Mouse (Mus musculus) heart, embryonic 14.5 days (tissue): ENCODE results near the gene Klk1. TPM values are rescaled to one million over a fixed set of nuclear protein-coding genes. Genes with fewer than 3 reads are reported as not detected.
"Not testable (repeated sequence)": the region's sequence is repeated elsewhere in the genome, so short reads cannot be mapped to it uniquely, and the experiment has no call there.

Experiments
- ATAC-seq: fragments of 200-750 bp; cut with Nextera tagmentation; 2 replicates; pipeline ENCODE4 v1.8.0; 2017; ENCODE audit warnings: low read depth, moderate TSS enrichment; ENCODE audit not compliant: insufficient number of reproducible peaks, insufficient read depth, low FRiP score
- H3K27ac ChIP-seq, 2 experiments: fragments of 200-500 bp in 1 of 2; fragments of 300-500 bp in 1 of 2; sonication (generic) in 1 of 2; replicated peaks in 1 of 2; 2 replicates each; pipeline ENCODE4 v1.5.1; 2012 to 2014; ENCODE audit warnings: low read depth in 2 of 2, low read length in 2 of 2, control low read depth in 1 of 2, mild to moderate bottlenecking in 1 of 2, mixed read lengths in 1 of 2; ENCODE audit not compliant: control insufficient read depth in 1 of 2, insufficient read depth in 1 of 2
- H3K27me3 ChIP-seq: fragments of 300-500 bp; sonication (generic); 2 replicates; pipeline ENCODE4 v1.6.1; 2014; ENCODE audit warnings: mild to moderate bottlenecking, low read length, control low read depth; ENCODE audit not compliant: control insufficient read depth, insufficient read depth
- H3K36me3 ChIP-seq: fragments of 300-500 bp; sonication (generic); 2 replicates; pipeline ENCODE4 v1.6.1; 2014; ENCODE audit warnings: mild to moderate bottlenecking, control low read depth, low read length, mixed read lengths; ENCODE audit not compliant: control insufficient read depth, insufficient read depth
- H3K4me1 ChIP-seq, 2 experiments: fragments of 200-500 bp in 1 of 2; fragments of 300-500 bp in 1 of 2; sonication (generic) in 1 of 2; 2 replicates each; pipeline ENCODE4 v1.6.1; 2012 to 2014; ENCODE audit warnings: low read length in 2 of 2, control low read depth in 1 of 2, mixed read lengths in 1 of 2; ENCODE audit not compliant: control insufficient read depth in 2 of 2, insufficient read depth in 2 of 2
- H3K4me2 ChIP-seq: fragments of 300-500 bp; sonication (generic); 2 replicates; pipeline ENCODE4 v1.6.1; 2014; ENCODE audit warnings: mild to moderate bottlenecking, low read length
- H3K4me3 ChIP-seq, 2 experiments: fragments of 200-500 bp in 1 of 2; fragments of 300-500 bp in 1 of 2; sonication (generic) in 1 of 2; 2 replicates each; pipeline ENCODE4 v1.5.1; 2012 to 2014; ENCODE audit warnings: low read length in 2 of 2, mild to moderate bottlenecking in 2 of 2, control low read depth in 1 of 2, low read depth in 1 of 2, moderate library complexity in 1 of 2; ENCODE audit not compliant: control insufficient read depth in 1 of 2, insufficient read depth in 1 of 2
- H3K9ac ChIP-seq: fragments of 300-500 bp; sonication (generic); 2 replicates; pipeline ENCODE4 v1.6.1; 2014; ENCODE audit warnings: mild to moderate bottlenecking, low read length
- H3K9me3 ChIP-seq: fragments of 300-500 bp; sonication (generic); 2 replicates; pipeline ENCODE4 v1.6.1; 2016; ENCODE audit warnings: low read length, control low read depth; ENCODE audit not compliant: control insufficient read depth
- WGBS: fragments of 180-500 bp; shearing (Covaris S2); extraction: QIAGEN DNeasy Blood & Tissue Kit; methylation state at CpG from one replicate; pipeline ENCODE4 v1.1.7; 2014; 5-methylcytosine and 5-hydroxymethylcytosine counted together
- polyA plus RNA-seq: library from polyadenylated mRNA; unstranded; fragments of >200 nt; fragmentation: Nextera tagmentation; extraction: Ambion mirVana; gene quantifications from 2 replicates; pipeline ENCODE4 v1.2.1, GENCODE M21; 2014

Gene Klk1
- polyA plus RNA-seq = not detected in 2 replicates

DNA sequence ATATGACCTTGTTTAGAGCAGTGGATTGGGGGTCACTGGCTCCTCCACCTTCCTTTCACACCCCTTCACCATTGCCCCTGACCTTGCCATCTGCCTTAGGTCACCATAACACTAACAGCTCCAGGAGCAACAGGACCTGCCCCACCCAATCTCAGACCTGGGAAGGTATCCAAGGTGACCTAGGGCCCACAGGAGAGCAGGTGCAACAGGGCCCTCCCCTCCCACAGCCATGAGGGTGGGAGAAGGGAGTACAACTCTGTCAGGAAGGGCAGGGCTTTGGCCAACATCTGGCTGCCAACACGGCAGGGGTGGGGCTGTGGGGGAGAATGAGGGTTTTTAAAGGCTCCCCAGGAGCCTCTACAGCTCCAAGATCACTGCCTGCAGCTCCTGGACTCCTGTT is at the start of gene Klk1:
Gene Klk1 (plus strand): TSS at position 285 of the 400 bp plus-strand sequence.
- no peaks in the 10 kb centered on the region for H3K27me3 ChIP-seq
- no peak within 1 kb of the TSS for H3K4me3 ChIP-seq
- peaks cover 0 to 2% of the 10 kb centered on the region in 2 experiments; a peak in 1 of 4 replicates for H3K4me1 ChIP-seq
- H3K9me3 ChIP-seq = no peaks in the 10 kb centered on the region
- H3K27ac ChIP-seq = no peak within 1 kb of the TSS
- no peak for ATAC-seq
- H3K9ac ChIP-seq = no peak within 1 kb of the TSS
- H3K4me2 ChIP-seq = no peak within 1 kb of the TSS
- no peaks in the 10 kb centered on the region for H3K36me3 ChIP-seq
- 31% methylated on average over 1 of the region's 1 CpGs for WGBS

DNA sequence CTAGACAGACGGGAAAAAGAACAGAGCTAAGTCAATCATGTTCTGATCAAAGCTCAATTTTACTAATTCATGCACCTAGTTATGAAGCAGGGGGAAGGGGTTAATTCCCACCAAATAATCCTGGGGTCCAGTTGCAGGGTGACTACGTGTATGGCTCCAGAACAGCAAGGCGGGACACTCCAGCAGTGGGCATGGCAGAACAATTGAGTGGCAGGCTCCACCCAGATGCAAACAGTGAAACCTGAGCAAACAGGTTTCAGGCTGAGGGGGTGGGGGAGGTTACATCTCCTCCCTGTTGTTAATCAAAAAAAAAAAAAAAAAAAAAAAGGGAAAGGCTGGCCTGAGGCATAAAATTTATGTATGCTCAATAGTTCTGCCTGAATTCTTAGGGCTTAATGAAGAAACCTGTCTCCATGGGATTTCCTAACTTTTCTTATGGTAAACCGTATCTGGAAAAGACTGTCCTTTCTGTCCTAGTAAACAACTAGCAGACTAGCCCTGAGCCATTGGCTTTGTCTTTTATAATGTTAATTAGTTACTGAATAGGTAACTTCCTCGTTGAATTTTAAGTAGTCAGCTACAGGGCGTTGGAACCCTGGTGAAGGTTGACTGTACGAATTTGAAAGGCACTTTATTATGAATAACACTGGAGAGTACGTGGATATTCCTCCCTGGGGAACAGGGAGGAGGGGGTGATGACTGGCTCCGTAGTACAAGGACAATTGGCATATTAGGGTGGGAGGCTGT is 45.7 kb upstream of the Klk1 start:
- no peak overlapping the region for H3K27ac ChIP-seq
- no peaks in the 10 kb centered on the region for H3K4me1 ChIP-seq
- no peak overlapping the region for H3K9ac ChIP-seq
- no peaks in the 10 kb centered on the region for H3K9me3 ChIP-seq
- no peaks in the 10 kb centered on the region for H3K36me3 ChIP-seq
- no peak overlapping the region for H3K4me3 ChIP-seq
- H3K4me2 ChIP-seq = no peak overlapping the region
- ATAC-seq = no peak
- H3K27me3 ChIP-seq = no peaks in the 10 kb centered on the region
- 76% methylated on average over 9 of the region's 9 CpGs for WGBS

DNA sequence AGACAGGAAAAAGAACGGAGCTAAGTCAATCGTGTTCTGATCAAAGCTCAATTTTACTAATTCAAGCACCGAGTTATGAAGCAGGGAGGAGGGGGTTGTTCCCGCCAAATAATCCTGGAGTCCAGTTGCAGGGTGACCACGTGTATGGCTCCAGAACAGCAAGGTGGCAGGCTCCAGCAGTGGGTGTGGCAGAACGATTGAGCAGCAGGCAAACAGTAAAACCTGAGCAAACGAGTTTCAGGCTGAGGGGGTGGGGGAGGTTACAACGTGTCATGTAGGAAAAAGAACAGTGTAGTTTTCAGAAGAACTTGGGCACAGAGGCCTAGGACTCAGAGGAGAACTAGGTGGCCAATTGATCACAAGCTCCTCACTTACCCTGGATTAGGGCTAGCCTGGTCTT is 38.6 kb upstream of the Klk1 start:
- H3K9me3 ChIP-seq, H3K4me3 ChIP-seq, H3K36me3 ChIP-seq, H3K9ac ChIP-seq, H3K27ac ChIP-seq, H3K4me1 ChIP-seq, ATAC-seq, H3K27me3 ChIP-seq, H3K4me2 ChIP-seq: not testable (repeated sequence)
- 62% methylated on average over 8 of the region's 8 CpGs for WGBS

DNA sequence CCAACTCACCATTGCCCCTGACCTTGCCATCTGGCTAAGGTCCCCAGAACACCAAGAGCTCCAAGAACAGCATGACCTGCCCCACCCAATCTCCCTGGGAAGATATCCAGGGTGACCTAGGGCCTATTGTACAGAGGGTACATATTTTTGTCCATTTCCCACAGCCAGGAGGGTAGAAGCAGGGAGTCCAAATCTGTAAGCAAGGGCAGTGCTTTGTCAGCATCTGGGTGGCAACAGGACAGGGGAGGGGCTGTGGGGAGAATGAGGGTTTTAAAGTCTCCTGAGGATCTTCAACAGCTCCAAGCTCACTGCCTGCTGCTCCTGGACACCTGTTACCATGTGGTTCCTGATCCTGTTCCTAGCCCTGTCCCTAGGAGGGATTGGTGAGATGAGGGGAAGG is 37.2 kb upstream of the Klk1 start, which contains the start of gene Klk1b24:
Gene Klk1b24 (plus strand): TSS at position 301 of the 400 bp plus-strand sequence.
- H3K36me3 ChIP-seq, H3K9me3 ChIP-seq, H3K4me3 ChIP-seq, H3K27ac ChIP-seq, H3K4me1 ChIP-seq, ATAC-seq, H3K4me2 ChIP-seq, H3K27me3 ChIP-seq, H3K9ac ChIP-seq: not testable (repeated sequence)

DNA sequence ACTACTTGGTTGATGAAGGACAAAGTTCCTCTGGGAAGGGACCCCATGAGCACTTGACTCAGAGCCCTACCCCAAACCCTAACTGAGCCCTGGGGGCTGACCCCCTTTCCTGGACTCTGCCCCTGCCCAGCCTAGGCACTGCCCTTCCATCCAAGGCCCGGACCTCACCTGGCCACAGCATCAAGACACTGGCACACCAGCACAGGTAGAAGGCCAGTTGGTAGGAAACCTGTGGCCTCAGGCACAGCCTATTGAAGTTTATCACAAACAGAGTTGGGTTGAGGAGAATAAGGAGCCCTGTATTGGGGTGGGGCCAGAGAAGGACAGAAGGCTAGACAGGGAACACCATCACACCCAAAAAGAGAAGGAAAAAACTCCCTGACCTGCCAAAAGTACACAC is 31.7 kb upstream of the Klk1 start:
- not testable (repeated sequence) for H3K27me3 ChIP-seq, H3K36me3 ChIP-seq, ATAC-seq, H3K4me3 ChIP-seq, H3K27ac ChIP-seq, H3K4me2 ChIP-seq, H3K9me3 ChIP-seq, H3K9ac ChIP-seq, H3K4me1 ChIP-seq
- WGBS = 90% methylated on average over 1 of the region's 1 CpGs

DNA sequence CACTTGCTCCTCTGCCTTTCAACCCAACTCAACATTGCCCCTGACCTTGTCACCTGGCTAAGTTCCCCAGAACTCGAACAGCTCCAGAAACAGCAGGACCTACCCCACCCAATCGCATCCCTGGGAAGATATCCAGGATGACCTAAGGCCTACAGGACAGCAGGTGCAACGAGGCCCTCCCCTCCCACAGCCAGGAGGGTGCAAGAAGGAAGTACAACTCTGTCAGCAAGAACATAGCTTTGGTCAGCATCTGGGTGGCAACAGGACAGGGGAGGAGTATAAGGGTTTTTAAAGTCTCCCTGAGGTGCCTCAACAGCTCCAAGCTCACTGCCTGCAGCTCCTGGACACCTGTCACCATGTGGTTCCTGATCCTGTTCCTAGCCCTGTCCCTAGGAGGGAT is 27.3 kb upstream of the Klk1 start, which contains the start of gene Klk1b3:
Gene Klk1b3 (plus strand): TSS at position 301 of the 400 bp plus-strand sequence.
- H3K27ac ChIP-seq = no peak within 1 kb of the TSS
- no peaks in the 10 kb centered on the region for H3K9me3 ChIP-seq
- H3K4me2 ChIP-seq = no peak within 1 kb of the TSS
- no peak within 1 kb of the TSS for H3K4me3 ChIP-seq
- H3K27me3 ChIP-seq = no peaks in the 10 kb centered on the region
- ATAC-seq = no peak
- 52% methylated on average over 3 of the region's 3 CpGs for WGBS
- H3K36me3 ChIP-seq = no peaks in the 10 kb centered on the region
- H3K4me1 ChIP-seq = no peaks in the 10 kb centered on the region
- H3K9ac ChIP-seq = no peak within 1 kb of the TSS

DNA sequence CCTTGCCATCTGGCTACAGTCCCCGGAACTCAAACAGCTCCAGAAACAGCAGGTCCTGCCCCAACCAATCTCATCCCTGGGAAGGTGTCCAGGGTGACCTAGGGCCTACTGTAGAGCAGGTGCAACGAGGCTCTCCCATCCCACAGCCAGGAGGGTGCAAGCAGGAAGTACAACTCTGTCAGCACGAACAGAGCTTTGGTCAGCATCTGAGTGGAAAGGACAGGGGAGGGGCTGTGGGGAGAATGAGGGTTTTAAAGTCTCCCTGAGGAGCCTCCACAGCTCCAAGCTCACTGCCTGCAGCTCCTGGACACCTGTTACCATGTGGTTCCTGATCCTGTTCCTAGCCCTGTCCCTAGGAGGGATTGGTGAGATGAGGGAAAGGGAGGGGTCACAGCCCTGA is 18.0 kb upstream of the Klk1 start, which contains the start of gene Klk1b4:
Gene Klk1b4 (plus strand): TSS at position 301 of the 400 bp plus-strand sequence.
- not testable (repeated sequence) for H3K9me3 ChIP-seq, ATAC-seq
- 47% methylated on average over 3 of the region's 3 CpGs for WGBS

DNA sequence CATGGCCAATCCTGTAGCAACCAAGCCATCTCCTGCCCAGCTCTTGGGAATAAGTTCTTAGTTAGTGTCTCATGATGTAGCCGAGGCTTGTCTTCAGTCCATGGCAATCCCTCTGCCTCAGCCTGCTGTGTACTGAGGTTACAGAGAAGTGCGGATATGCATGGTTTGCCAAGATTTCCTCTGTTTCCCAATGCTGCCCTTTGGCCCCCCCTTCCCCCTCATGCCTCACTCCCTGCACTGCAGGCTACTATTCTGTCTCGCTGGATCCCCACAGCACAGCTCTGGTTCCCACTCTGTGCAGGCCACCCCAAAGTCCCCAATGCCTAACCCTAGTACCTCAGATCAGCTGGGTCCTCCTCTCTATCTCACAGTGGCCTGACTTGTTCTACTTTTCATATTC is 16.9 kb upstream of the Klk1 start:
- H3K36me3 ChIP-seq = no peaks in the 10 kb centered on the region
- WGBS = 69% methylated on average over 3 of the region's 3 CpGs
- no peak overlapping the region for H3K9ac ChIP-seq
- H3K4me1 ChIP-seq = no peaks in the 10 kb centered on the region
- H3K9me3 ChIP-seq = no peaks in the 10 kb centered on the region
- H3K4me3 ChIP-seq = no peak overlapping the region
- H3K4me2 ChIP-seq = no peak overlapping the region
- no peak for ATAC-seq
- H3K27ac ChIP-seq = no peak overlapping the region
- no peaks in the 10 kb centered on the region for H3K27me3 ChIP-seq

More for the DNA sequence above, 18.0 kb upstream of the Klk1 start, which contains the start of gene Klk1b4:
- not testable (repeated sequence) for H3K27me3 ChIP-seq, H3K4me3 ChIP-seq, H3K27ac ChIP-seq, H3K4me1 ChIP-seq, H3K4me2 ChIP-seq, H3K9ac ChIP-seq, H3K36me3 ChIP-seq
